Mouse (Mus musculus) hindbrain, embryonic 14.5 days (tissue): ENCODE data around the gene Alg14. TPM values are rescaled to one million over a fixed set of nuclear protein-coding genes. Genes with fewer than 3 reads are reported as not detected.

Experiments used
- ATAC-seq: fragments of 200-750 bp; cut with Nextera tagmentation; 2 replicates; pipeline ENCODE4 v1.8.0; 2017; ENCODE audit warnings: moderate number of reproducible peaks, mild to moderate bottlenecking, moderate TSS enrichment, moderate library complexity; ENCODE audit not compliant: low FRiP score
- DNase-seq: peaks from one replicate; pipeline ENCODE4 v3.0.0-alpha.2; 2015; ENCODE audit warnings: low spot score
- H3K27ac ChIP-seq: fragments of 300-500 bp; sonication (generic); 2 replicates; pipeline ENCODE4 v1.5.1; 2014; ENCODE audit warnings: mild to moderate bottlenecking, moderate library complexity
- H3K27me3 ChIP-seq: fragments of 300-500 bp; sonication (generic); 2 replicates; pipeline ENCODE4 v1.6.1; 2014; ENCODE audit warnings: mild to moderate bottlenecking, low read length, mixed read lengths; ENCODE audit not compliant: control insufficient read depth, insufficient read depth
- H3K36me3 ChIP-seq: fragments of 300-500 bp; sonication (generic); replicated peaks from 2 replicates; pipeline ENCODE4 v1.6.1; 2014; ENCODE audit not compliant: control insufficient read depth, insufficient read depth
- H3K4me1 ChIP-seq: fragments of 300-500 bp; sonication (generic); replicated peaks from 2 replicates; pipeline ENCODE4 v1.6.1; 2014; ENCODE audit warnings: antibody characterized with exemption, low read length, mixed read lengths; ENCODE audit not compliant: control insufficient read depth, insufficient read depth
- H3K4me2 ChIP-seq: fragments of 300-500 bp; sonication (generic); replicated peaks from 2 replicates; pipeline ENCODE4 v1.6.1; 2014; ENCODE audit warnings: mild to moderate bottlenecking, moderate library complexity
- H3K4me3 ChIP-seq: fragments of 300-500 bp; sonication (generic); replicated peaks from 2 replicates; pipeline ENCODE4 v1.5.1; 2014; ENCODE audit warnings: mild to moderate bottlenecking, low read length
- H3K9ac ChIP-seq: fragments of 300-500 bp; sonication (generic); 2 replicates; pipeline ENCODE4 v1.6.1; 2014
- H3K9me3 ChIP-seq: fragments of 300-500 bp; sonication (generic); 2 replicates; pipeline ENCODE4 v1.6.1; 2016; ENCODE audit warnings: low read length; ENCODE audit not compliant: control insufficient read depth
- WGBS: fragments of 180-500 bp; shearing (Covaris S2); extraction: QIAGEN DNeasy Blood & Tissue Kit; methylation state at CpG from one replicate; pipeline ENCODE4 v1.1.7; 2014; 5-methylcytosine and 5-hydroxymethylcytosine counted together
- polyA plus RNA-seq: library from polyadenylated mRNA; unstranded; fragments of >200 nt; fragmentation: Nextera tagmentation; extraction: Ambion mirVana; gene quantifications from 2 replicates; pipeline ENCODE4 v1.2.1, GENCODE M21; 2014

Gene Alg14
- 35.0 and 47.1 TPM in 2 replicates for polyA plus RNA-seq

DNA sequence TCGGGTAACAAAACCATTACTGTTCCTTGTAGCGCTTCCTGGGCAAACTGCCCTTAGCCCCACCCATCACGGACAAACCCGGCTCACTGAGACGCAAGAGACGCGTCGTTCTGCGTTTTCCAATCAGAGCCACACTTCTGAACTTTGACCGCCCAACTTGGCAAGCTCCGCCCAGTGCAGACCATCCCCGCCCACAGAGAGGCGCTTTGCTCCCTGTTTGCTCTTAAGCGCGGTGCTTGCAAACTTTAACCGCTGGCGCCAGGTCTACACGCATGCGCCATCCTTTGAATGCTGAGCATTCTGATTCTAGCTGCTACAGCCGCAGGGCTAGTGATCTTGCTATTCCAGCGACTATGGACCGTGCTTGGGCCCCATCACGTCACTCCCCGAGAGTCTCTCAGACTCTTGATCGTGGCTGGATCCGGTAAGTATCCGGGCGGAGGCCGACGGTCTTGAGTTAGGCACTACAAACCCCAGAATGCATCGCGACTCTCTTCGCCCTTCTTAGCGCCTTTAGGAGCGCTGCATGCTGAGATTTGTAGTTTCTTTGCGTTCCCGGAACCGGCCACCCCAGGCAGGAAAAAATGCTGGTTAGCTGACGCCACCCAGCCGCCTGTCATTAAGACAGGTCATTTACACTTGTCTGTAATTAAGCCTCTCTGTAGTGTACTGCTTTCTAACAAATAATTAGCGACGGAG lies at the start of gene Alg14:
Alg14 (plus strand) TSS at position 214 of the 699 bp plus-strand sequence.
- no peaks in the 10 kb centered on the region for H3K27me3 ChIP-seq
- DNase-seq (peak; percentile 97), ATAC-seq (peak; percentile 96)
- H3K36me3 ChIP-seq = no peaks in the 10 kb centered on the region
- WGBS = 0% methylated on average over 42 of the region's 42 CpGs
- H3K4me3 ChIP-seq = peak within 1 kb of the TSS; percentile 45
- H3K9me3 ChIP-seq = no peaks in the 10 kb centered on the region
- peaks cover 3% of the 10 kb centered on the region; the same call in 1 of the 2 replicates for H3K4me1 ChIP-seq
- peak within 1 kb of the TSS; percentile 77 for H3K4me2 ChIP-seq
- peak within 1 kb of the TSS; percentile 90 for H3K27ac ChIP-seq
- peak within 1 kb of the TSS; percentile 57 for H3K9ac ChIP-seq

DNA sequence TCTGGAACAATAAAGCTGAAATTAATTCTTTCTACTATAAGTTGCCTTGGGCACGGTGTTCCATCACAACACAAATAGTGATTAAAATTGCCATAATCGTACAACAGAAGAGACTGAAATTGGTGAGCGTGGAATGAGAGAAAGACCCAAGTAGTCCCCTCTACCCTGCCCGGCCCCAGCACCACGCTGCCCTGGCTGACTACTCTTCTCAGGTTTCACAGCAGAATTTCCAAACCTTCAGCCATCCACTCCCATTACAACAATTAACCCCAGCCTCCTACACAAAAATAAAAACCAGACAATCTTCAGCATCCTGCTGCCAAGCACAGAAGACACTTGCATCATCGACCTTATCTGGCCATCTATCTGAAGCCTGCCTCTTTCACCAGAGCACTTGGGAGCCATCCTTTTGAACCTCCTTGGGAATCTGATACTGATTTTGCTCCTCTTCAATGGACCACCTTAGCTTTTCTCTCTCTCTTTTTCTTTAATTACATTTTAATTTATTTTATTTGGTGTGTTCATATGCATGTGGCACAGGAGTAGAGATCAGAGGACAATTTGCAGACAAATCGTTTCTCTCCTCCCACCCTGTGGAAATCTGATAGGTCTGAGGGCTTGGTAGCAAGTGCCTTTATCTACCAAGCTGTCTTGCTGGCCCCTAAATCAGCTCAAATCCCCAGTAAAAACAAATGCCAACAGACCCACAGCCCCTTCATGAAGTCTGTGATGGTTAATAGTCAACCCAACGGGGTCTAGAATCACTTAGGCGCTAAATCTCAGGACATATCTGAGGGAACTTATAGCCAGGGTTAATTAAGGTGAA lies 49.2 kb upstream of the Alg14 start:
- Histone ChIP-seq H3K9ac (no peak overlapping the region), H3K4me1 (peaks cover 3% of the 10 kb centered on the region; the same call in 1 of the 2 replicates), H3K4me2 (no peak overlapping the region), H3K27ac (no peak overlapping the region), H3K4me3 (no peak overlapping the region), H3K9me3 (no peaks in the 10 kb centered on the region), H3K36me3 (no peaks in the 10 kb centered on the region), H3K27me3 (no peaks in the 10 kb centered on the region)
- no peak for DNase-seq
- WGBS = 74% methylated on average over 9 of the region's 9 CpGs
- no peak for ATAC-seq

- Histone ChIP-seq H3K9me3 (no peaks in the 10 kb centered on the region), H3K36me3 (no peaks in the 10 kb centered on the region), H3K27me3 (no peaks in the 10 kb centered on the region), H3K4me1 (peaks cover 3% of the 10 kb centered on the region; the same call in 1 of the 2 replicates), H3K9ac (no peak overlapping the region), H3K4me2 (no peak overlapping the region), H3K27ac (no peak overlapping the region), H3K4me3 (no peak overlapping the region)
- DNase-seq (no peak), ATAC-seq (no peak)
- WGBS = 84% methylated on average over 4 of the region's 4 CpGs
Observed at GRCm38 (mm10) chr3:121242941-121243340, 48.6 kb upstream of the Alg14 start.

GRCm38 (mm10) chr3:121250048-121250447 lies 41.5 kb upstream of the Alg14 start:
- no peaks in the 10 kb centered on the region for H3K36me3 ChIP-seq
- ATAC-seq (no peak), DNase-seq (no peak)
- no peaks in the 10 kb centered on the region for H3K27me3 ChIP-seq
- H3K9me3 ChIP-seq = no peaks in the 10 kb centered on the region
- no peak overlapping the region for H3K4me3 ChIP-seq
- 90% methylated on average over 9 of the region's 9 CpGs for WGBS
- no peak overlapping the region for H3K27ac ChIP-seq
- H3K9ac ChIP-seq = no peak overlapping the region
- H3K4me2 ChIP-seq = no peak overlapping the region
- no peaks in the 10 kb centered on the region for H3K4me1 ChIP-seq

DNA sequence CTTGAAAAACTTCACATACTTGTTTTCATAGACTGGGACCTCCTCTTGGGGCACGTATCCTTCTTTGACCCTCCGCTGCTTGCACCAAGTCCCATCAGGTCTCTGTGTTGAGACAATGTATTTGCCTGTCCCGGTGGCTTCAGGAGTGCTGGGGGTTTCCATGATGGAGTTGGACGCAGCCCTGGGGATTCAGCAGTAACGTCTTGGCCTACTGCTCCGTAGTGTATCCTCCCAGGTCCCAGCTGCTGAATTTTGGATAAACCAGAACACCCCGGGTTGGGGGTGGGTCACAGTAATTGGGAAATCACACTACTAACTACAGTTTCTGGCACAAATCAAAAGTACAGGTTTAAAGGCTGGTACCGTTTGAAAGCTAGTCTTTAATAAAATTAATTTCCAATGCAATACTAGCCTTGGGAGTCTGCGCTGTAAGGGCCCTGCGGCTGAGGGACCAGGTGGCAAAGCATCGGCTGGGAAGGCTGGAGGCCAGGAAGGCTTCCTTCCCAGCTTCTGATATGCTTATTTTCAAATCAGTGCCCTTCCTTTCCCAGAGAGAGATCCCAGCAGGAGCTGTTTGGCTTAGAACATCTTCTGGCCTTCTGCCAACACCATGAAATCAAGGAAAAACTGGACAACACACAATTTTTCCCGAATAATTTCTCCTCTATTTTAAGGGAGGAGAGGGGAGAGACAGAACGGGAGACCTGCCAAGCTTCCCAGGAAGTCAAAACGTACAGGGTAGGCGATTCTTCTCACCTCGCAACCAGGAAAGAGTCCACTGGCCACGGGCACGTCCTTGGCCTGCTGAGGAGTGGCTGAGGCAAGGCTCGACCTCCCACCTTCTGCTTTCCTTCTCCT lies 40.8 kb upstream of the Alg14 start:
- no peak overlapping the region for H3K4me3 ChIP-seq
- no peaks in the 10 kb centered on the region for H3K36me3 ChIP-seq
- ATAC-seq (no peak), DNase-seq (peak; percentile 38)
- no peak overlapping the region for H3K4me2 ChIP-seq
- no peaks in the 10 kb centered on the region for H3K27me3 ChIP-seq
- no peaks in the 10 kb centered on the region for H3K4me1 ChIP-seq
- 64% methylated on average over 19 of the region's 19 CpGs for WGBS
- no peaks in the 10 kb centered on the region for H3K9me3 ChIP-seq
- no peak overlapping the region for H3K27ac ChIP-seq
- no peak overlapping the region for H3K9ac ChIP-seq

DNA sequence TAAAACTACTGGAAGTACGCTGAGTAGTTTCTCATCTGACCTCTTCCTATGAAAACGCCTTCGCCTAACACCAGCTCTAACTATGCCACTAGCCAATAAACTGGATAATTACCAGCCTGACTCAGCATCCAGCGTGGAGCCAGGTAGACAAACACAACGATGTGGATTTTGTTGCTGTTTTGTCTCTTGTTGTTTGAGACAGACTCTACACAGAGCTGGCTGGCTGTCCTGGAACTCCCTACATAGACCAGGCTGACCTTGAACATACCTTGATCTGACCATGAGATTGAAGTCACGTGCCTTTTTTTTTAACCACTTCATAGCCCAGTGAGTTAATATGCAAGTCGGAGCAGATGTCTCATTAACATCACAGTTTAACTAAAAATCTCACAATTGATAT lies 36.1 kb upstream of the Alg14 start:
- no peak overlapping the region for H3K27ac ChIP-seq
- H3K4me2 ChIP-seq = no peak overlapping the region
- no peak overlapping the region for H3K4me3 ChIP-seq
- H3K9ac ChIP-seq = no peak overlapping the region
- H3K27me3 ChIP-seq = peaks cover 8% of the 10 kb centered on the region
- WGBS = 93% methylated on average over 7 of the region's 7 CpGs
- ATAC-seq = no peak
- no peaks in the 10 kb centered on the region for H3K36me3 ChIP-seq
- DNase-seq = no peak
- no peaks in the 10 kb centered on the region for H3K4me1 ChIP-seq
- H3K9me3 ChIP-seq = no peaks in the 10 kb centered on the region

DNA sequence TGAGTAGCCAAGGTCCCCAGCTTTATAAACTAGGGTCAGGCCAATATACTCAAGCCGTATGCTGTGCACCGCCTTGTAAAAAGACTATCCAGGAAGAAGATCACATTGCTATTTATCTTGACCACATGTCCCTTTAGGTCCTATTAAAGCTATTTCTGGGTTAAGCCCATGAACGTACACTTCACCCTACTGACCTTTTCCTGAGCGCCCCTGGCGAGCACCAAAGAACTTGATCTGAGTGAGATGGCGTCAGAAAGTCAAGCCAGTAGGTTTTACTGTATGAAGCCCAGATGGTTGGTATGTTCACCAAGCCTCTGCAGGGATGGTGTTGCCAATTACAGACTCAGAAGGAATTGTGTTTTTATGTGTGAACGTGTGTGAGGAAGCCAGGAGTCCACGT lies 35.4 kb upstream of the Alg14 start:
- DNase-seq = no peak
- Histone ChIP-seq H3K27me3 (peaks cover 15% of the 10 kb centered on the region), H3K9me3 (no peaks in the 10 kb centered on the region), H3K9ac (no peak overlapping the region), H3K4me3 (no peak overlapping the region), H3K4me1 (no peaks in the 10 kb centered on the region), H3K36me3 (no peaks in the 10 kb centered on the region), H3K27ac (no peak overlapping the region), H3K4me2 (no peak overlapping the region)
- no peak for ATAC-seq
- WGBS = 89% methylated on average over 8 of the region's 8 CpGs

DNA sequence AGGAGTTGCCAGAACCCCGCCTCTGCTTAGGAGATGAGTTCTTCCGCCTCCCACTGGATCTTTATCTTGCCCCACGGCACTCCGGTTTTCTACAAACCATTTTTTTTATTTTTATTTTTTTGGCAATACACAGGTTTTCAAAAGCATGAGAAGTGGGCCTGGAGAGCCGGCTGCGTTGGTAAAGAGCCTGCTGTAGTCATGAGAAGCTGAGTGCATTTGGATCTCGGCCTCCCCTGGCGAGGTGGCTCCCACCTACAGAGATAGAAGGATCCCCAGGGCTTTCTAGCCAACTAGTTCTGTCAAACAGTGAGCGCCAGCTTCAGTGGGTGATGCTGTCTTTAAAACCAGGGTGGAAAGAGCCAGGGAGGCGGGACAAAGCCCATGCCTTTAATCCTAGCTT lies 34.2 kb upstream of the Alg14 start:
- no peaks in the 10 kb centered on the region for H3K4me1 ChIP-seq
- no peaks in the 10 kb centered on the region for H3K9me3 ChIP-seq
- 80% methylated on average over 10 of the region's 10 CpGs for WGBS
- no peak overlapping the region for H3K4me2 ChIP-seq
- DNase-seq = no peak
- no peak overlapping the region for H3K4me3 ChIP-seq
- ATAC-seq = no peak
- H3K27me3 ChIP-seq = peaks cover 24% of the 10 kb centered on the region
- no peaks in the 10 kb centered on the region for H3K36me3 ChIP-seq
- H3K27ac ChIP-seq = no peak overlapping the region
- no peak overlapping the region for H3K9ac ChIP-seq
